Mouse (Mus musculus): ENCODE results near the gene Zfp90.

Zfp90 gene

GRCm38 (mm10) chr8:106433667-106434066 is 18.5 kb downstream of the Zfp90 start:
- no peak for DNase-seq (ENCODE audit: low spot score in 2 of 2)

- no peak for DNase-seq (ENCODE audit: low spot score in 2 of 2)
Measured at GRCm38 (mm10) chr8:106437781-106438180, 22.7 kb downstream of the Zfp90 start.

- DNase-seq (ENCODE audit: low spot score in 2 of 2): no peak
Measured at GRCm38 (mm10) chr8:106440146-106440545, 25.0 kb downstream of the Zfp90 start.

- DNase-seq (ENCODE audit: low spot score in 2 of 2): no peak
Measured at GRCm38 (mm10) chr8:106442740-106443139, 27.6 kb downstream of the Zfp90 start.

GRCm38 (mm10) chr8:106451301-106452085 is 36.4 kb downstream of the Zfp90 start:
- DNase-seq (ENCODE audit: low spot score in 2 of 2): no peak

- DNase-seq (ENCODE audit: low spot score in 2 of 2): no peak
Measured at GRCm38 (mm10) chr8:106452701-106453481, 37.8 kb downstream of the Zfp90 start.

- DNase-seq (ENCODE audit: low spot score in 2 of 2): no peak
Measured at GRCm38 (mm10) chr8:106454036-106454435, 38.9 kb downstream of the Zfp90 start.

GRCm38 (mm10) chr8:106462131-106462530 is 47.0 kb downstream of the Zfp90 start:
- DNase-seq (ENCODE audit: low spot score in 2 of 2): no peak

- no peak for DNase-seq (ENCODE audit: low spot score in 2 of 2)
Measured at GRCm38 (mm10) chr8:106463795-106464194, 48.7 kb downstream of the Zfp90 start.

GRCm38 (mm10) chr8:106469485-106469884 is 54.4 kb downstream of the Zfp90 start:
- DNase-seq (ENCODE audit: low spot score in 2 of 2): no peak

GRCm38 (mm10) chr8:106474001-106474400 is 58.9 kb downstream of the Zfp90 start:
- DNase-seq (ENCODE audit: low spot score in 2 of 2): no peak

Measured in right cerebral cortex, postnatal 36 days (tissue).